Mouse (Mus musculus): ENCODE data around the gene Anpep. TPM values are rescaled to one million over a fixed set of nuclear protein-coding genes. Genes with fewer than 3 reads are reported as not detected.
"Not testable (repeated sequence)": the region's sequence is repeated elsewhere in the genome, so short reads cannot be mapped to it uniquely, and the experiment has no call there.

Gene Anpep
- polyA plus RNA-seq, 1 experiment from 2014 or later = 2.3 TPM

DNA sequence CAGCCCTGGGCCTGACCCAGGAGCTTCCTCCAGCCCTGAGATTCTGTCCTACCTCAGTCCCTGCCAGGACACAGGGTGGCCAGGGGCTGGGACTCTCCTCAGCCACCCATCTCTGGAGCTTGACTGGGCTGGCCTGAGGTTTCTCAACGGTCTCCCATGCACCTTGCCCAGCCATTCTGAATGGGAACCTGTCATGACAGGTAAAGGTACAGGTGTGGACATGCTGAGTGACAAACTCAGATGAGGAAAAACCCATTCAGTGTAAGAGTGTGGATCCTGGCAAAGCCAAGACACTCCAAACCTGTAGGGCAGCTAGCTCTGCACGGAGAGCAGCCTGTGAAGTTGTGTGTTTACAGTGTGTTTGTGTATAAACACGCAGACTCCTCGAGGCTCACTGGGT, 60.5 kb downstream of the Anpep start:
- peaks cover 33% of the 10 kb centered on the region for H3K27me3 ChIP-seq
- H3K27ac ChIP-seq (replicated peaks) = no peak overlapping the region
- no peak for ATAC-seq (ENCODE audit: low FRiP score, low read depth)
- H3K4me2 ChIP-seq (replicated peaks) = no peak overlapping the region
- H3K36me3 ChIP-seq = no peaks in the 10 kb centered on the region
- peaks cover 3% of the 10 kb centered on the region; the same call in 1 of the 2 replicates for H3K4me1 ChIP-seq
- 93% methylated on average over 4 of the region's 4 CpGs for WGBS
- no peaks in the 10 kb centered on the region for H3K9me3 ChIP-seq
- H3K9ac ChIP-seq (replicated peaks) = no peak overlapping the region
- H3K4me3 ChIP-seq = no peak overlapping the region

- no peak overlapping the region for H3K9ac ChIP-seq (replicated peaks)
- no peak for ATAC-seq (ENCODE audit: low FRiP score, low read depth)
- no peak overlapping the region for H3K27ac ChIP-seq (replicated peaks)
- H3K4me1 ChIP-seq = peaks cover 3% of the 10 kb centered on the region; the same call in 1 of the 2 replicates
- no peak overlapping the region for H3K4me2 ChIP-seq (replicated peaks)
- H3K4me3 ChIP-seq = no peak overlapping the region
- H3K27me3 ChIP-seq = peaks cover 40% of the 10 kb centered on the region
- H3K9me3 ChIP-seq = no peaks in the 10 kb centered on the region
- H3K36me3 ChIP-seq = no peaks in the 10 kb centered on the region
- WGBS = 70% methylated on average over 6 of the region's 6 CpGs
Observed at GRCm38 (mm10) chr7:79799506-79799905, 61.4 kb downstream of the Anpep start.

DNA sequence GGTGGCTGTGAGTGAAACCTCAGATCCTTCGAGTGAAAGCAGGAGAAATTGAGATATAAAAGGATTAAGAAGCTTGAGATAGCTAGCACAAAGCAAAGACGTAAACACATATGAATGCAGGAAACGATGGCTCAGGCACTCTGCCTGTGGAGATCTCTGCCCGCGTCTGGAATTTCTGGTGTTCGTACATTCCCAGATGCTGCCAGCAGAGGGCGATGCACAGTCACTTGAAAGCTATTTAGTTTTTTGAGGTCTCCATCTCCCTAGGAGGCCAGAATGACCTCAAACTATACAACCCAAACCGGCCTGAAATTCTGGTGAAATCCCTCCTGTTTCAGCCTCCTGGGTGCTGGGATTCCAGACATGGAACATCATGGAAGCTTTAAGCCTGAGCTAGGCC, 61.8 kb downstream of the Anpep start:
- Histone ChIP-seq H3K27me3 (peaks cover 45% of the 10 kb centered on the region), H3K4me2 (replicated peaks) (no peak overlapping the region), H3K9ac (replicated peaks) (no peak overlapping the region), H3K9me3 (no peaks in the 10 kb centered on the region), H3K4me1 (peaks cover 3% of the 10 kb centered on the region; the same call in 1 of the 2 replicates), H3K36me3 (no peaks in the 10 kb centered on the region), H3K4me3 (no peak overlapping the region), H3K27ac (replicated peaks) (no peak overlapping the region)
- WGBS = 2% methylated on average over 8 of the region's 8 CpGs
- ATAC-seq (ENCODE audit: low FRiP score, low read depth) = no peak

DNA sequence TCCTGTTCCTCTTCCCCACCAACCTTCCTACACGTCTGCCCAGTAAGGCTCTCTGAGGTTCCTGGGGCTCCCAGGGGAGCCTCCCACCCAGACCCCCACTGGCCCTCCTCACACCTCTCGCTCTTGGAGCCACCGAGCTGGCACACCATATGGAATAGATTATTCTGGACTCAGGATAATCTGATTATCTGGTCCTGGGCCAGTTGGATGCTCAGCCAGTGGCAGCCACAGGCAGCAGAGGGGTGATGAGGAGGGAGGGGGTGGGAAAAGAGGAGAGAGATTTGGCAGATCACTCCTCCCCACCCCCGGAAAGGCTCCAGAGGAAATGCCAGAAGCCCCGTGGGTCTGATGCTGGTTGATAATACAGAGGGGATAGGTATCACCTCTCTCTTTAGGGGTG, 62.3 kb downstream of the Anpep start:
- no peaks in the 10 kb centered on the region for H3K36me3 ChIP-seq
- no peak overlapping the region for H3K27ac ChIP-seq (replicated peaks)
- no peak for ATAC-seq (ENCODE audit: low FRiP score, low read depth)
- WGBS = 25% methylated on average over 5 of the region's 5 CpGs
- peaks cover 3% of the 10 kb centered on the region; the same call in 1 of the 2 replicates for H3K4me1 ChIP-seq
- peaks cover 49% of the 10 kb centered on the region for H3K27me3 ChIP-seq
- no peak overlapping the region for H3K4me2 ChIP-seq (replicated peaks)
- 0 out of 2 replicates have a peak overlapping the region, but pooled peaks have one; percentile 28 for H3K9ac ChIP-seq (replicated peaks)
- H3K4me3 ChIP-seq = no peak overlapping the region
- no peaks in the 10 kb centered on the region for H3K9me3 ChIP-seq

GRCm38 (mm10) chr7:79793688-79794087, 67.2 kb downstream of the Anpep start, which contains the start of gene Mesp1:
Gene Mesp1 (minus strand): TSS chr7:79793788.
- 70% methylated on average over 6 of the region's 6 CpGs for WGBS
- peaks cover 85% of the 10 kb centered on the region for H3K27me3 ChIP-seq
- no peak for ATAC-seq (ENCODE audit: low FRiP score, low read depth)

GRCm38 (mm10) chr7:79792635-79793421, 68.0 kb downstream of the Anpep start:
- H3K36me3 ChIP-seq = no peaks in the 10 kb centered on the region
- peak overlapping the region; percentile 68 for H3K4me2 ChIP-seq (replicated peaks)
- no peak overlapping the region for H3K27ac ChIP-seq (replicated peaks)
- peak overlapping the region; percentile 45 for H3K4me3 ChIP-seq
- no peaks in the 10 kb centered on the region for H3K9me3 ChIP-seq
- WGBS = 2% methylated on average over 78 of the region's 80 CpGs
- H3K27me3 ChIP-seq = peaks cover 85% of the 10 kb centered on the region
- ATAC-seq (ENCODE audit: low FRiP score, low read depth) = peak; percentile 58; the same call in 1 of the 2 replicates
- H3K4me1 ChIP-seq = peaks cover 15% of the 10 kb centered on the region
- peak overlapping the region; percentile 37; the same call in 1 of the 2 replicates for H3K9ac ChIP-seq (replicated peaks)

More at GRCm38 (mm10) chr7:79793688-79794087, 67.2 kb downstream of the Anpep start, which contains the start of gene Mesp1:
- peaks cover 15% of the 10 kb centered on the region for H3K4me1 ChIP-seq
- no peak within 1 kb of the TSS for H3K27ac ChIP-seq (replicated peaks)
- H3K9me3 ChIP-seq = no peaks in the 10 kb centered on the region
- H3K36me3 ChIP-seq = no peaks in the 10 kb centered on the region
- peak within 1 kb of the TSS; percentile 45 for H3K4me3 ChIP-seq
- peak within 1 kb of the TSS; percentile 68 for H3K4me2 ChIP-seq (replicated peaks)
- H3K9ac ChIP-seq (replicated peaks) = peak within 1 kb of the TSS; percentile 37; the same call in 1 of the 2 replicates

- 21% methylated on average over 2 of the region's 2 CpGs for WGBS
- not testable (repeated sequence) for H3K9ac ChIP-seq (replicated peaks); H3K36me3 ChIP-seq; ATAC-seq (ENCODE audit: low FRiP score, low read depth); H3K4me2 ChIP-seq (replicated peaks); H3K27ac ChIP-seq (replicated peaks); H3K9me3 ChIP-seq; H3K4me3 ChIP-seq
- Histone ChIP-seq H3K27me3 (peaks cover 72% of the 10 kb centered on the region), H3K4me1 (peaks cover 15% of the 10 kb centered on the region)
Observed at GRCm38 (mm10) chr7:79789812-79790211, 71.0 kb downstream of the Anpep start.

DNA sequence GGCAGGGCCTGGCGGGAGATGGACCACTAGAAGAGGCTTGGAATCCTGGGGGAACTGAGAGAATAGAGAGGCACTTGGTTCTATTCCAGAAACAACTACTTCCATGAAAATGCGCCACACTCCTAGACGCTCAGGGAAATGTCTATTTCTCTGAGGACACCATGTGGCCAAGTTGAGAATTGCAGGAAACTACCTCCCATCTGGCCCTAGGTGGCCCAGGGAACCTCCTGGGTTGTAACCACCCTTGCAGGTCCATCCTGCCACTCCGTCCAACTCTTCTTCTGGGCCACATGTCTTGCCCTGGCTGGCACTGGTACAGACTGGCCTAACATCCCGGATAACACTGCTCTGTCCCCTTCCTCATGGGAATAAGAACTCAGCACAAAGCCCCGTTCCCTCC, 74.6 kb downstream of the Anpep start:
- no peak overlapping the region for H3K4me3 ChIP-seq
- no peak for ATAC-seq (ENCODE audit: low FRiP score, low read depth)
- H3K27ac ChIP-seq (replicated peaks) = no peak overlapping the region
- 19% methylated on average over 6 of the region's 6 CpGs for WGBS
- no peaks in the 10 kb centered on the region for H3K36me3 ChIP-seq
- H3K4me1 ChIP-seq = peaks cover 3% of the 10 kb centered on the region; the same call in 1 of the 2 replicates
- peaks cover 37% of the 10 kb centered on the region for H3K27me3 ChIP-seq
- H3K9ac ChIP-seq (replicated peaks) = no peak overlapping the region
- H3K4me2 ChIP-seq (replicated peaks) = no peak overlapping the region
- H3K9me3 ChIP-seq = no peaks in the 10 kb centered on the region

GRCm38 (mm10) chr7:79782516-79782855, 78.4 kb downstream of the Anpep start:
- WGBS = 71% methylated on average over 2 of the region's 2 CpGs
- ATAC-seq (ENCODE audit: low FRiP score, low read depth) = no peak
- Histone ChIP-seq H3K36me3 (no peaks in the 10 kb centered on the region), H3K27ac (replicated peaks) (no peak overlapping the region), H3K27me3 (peaks cover 16% of the 10 kb centered on the region), H3K4me2 (replicated peaks) (no peak overlapping the region), H3K4me3 (no peak overlapping the region), H3K4me1 (0 out of 2 replicates have a peak, but pooled peaks cover 8% of the 10 kb centered on the region), H3K9me3 (no peaks in the 10 kb centered on the region), H3K9ac (replicated peaks) (no peak overlapping the region)

DNA sequence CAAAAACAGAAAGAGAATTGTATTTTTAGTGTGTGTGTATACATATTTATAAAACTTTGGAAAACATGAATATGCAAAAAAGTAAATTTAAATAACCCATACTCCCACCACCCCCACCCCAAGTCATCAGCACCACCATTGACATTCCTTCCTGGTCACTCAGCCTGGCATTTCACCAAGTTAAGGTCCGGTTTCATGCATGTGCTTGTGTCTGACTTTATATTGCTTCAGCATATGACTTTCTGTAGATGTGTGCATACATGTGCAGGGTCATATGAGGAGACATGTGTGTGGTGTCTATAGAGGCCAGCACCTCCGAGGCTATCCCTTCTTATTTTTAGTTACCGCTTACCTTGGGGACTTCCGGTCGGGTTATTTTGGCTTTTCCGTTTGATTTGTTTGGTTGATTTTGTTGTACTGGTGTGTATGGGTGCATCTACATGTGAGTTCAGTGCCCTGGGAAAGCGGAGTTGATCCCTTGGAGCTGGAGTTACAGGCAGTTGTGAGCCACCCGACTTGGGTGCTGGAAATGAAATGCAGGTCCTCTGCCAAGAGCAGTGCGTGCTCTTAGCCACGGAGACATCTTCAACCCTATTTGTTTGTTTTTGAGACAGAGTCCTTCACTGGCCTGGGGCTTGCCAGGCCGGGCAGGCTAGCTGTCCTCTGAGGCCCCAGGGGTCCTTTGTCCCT, 78.9 kb downstream of the Anpep start:
- no peak for ATAC-seq (ENCODE audit: low FRiP score, low read depth)
- no peaks in the 10 kb centered on the region for H3K9me3 ChIP-seq
- 81% methylated on average over 11 of the region's 11 CpGs for WGBS

DNA sequence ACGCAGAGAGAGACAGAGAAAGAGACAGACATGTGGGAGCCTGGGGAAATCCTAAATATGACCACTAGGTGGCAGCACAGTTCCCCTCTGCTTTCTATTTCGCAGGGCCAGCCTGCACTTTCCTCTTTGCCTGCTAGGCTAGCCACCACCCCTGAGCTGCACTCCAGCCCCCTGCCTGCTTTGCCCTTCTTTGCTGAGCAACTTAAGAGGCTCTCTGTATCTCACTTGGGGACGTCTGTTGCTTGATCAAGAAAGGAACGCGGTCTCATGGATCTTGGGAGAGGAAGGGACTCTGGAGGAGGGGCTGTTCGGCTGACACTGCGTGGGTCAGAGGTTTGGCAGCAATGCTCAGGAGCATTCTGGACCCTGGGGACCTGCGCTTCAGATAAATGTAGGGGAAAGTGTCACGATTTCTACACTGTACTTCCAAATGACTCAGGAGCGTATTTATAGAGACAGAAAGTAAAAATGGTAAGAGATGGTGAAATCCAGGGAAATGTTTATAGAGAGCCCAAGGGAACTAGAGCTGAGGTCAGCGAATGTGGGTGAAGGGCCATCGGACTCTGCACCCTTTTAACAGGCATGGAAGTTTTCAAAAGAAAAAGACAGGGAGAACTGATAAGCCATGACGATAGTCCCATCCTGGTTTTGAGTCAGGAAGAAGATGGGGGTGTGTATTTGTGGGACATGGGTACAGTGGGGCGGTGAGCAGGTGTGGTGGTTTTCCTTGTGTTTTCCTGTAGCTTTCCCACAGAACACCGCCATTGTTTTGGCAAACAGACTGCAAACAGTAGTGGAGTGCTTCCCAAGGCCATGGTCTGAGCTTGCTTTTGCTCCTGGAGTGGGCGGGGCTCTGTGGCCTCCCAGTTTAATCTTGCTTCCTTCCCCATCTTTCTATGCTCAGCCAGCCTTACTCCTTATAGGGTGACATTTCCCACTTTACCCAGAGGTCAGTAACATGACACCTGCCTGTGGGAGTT, 79.9 kb downstream of the Anpep start:
- H3K9ac ChIP-seq (replicated peaks) = no peak overlapping the region

More for the DNA sequence above, 78.9 kb downstream of the Anpep start:
- no peaks in the 10 kb centered on the region for H3K36me3 ChIP-seq
- no peak overlapping the region for H3K4me2 ChIP-seq (replicated peaks)
- no peak overlapping the region for H3K4me3 ChIP-seq
- no peak overlapping the region for H3K9ac ChIP-seq (replicated peaks)
- H3K27me3 ChIP-seq = peaks cover 15% of the 10 kb centered on the region
- H3K4me1 ChIP-seq = 0 out of 2 replicates have a peak, but pooled peaks cover 8% of the 10 kb centered on the region
- no peak overlapping the region for H3K27ac ChIP-seq (replicated peaks)

More for the DNA sequence above, 79.9 kb downstream of the Anpep start:
- H3K36me3 ChIP-seq = no peaks in the 10 kb centered on the region
- no peak overlapping the region for H3K4me3 ChIP-seq
- no peak overlapping the region for H3K27ac ChIP-seq (replicated peaks)
- peak; percentile 19; the same call in 1 of the 2 replicates for ATAC-seq (ENCODE audit: low FRiP score, low read depth)
- 31% methylated on average over 16 of the region's 16 CpGs for WGBS
- H3K27me3 ChIP-seq = peaks cover 9% of the 10 kb centered on the region; the same call in 1 of the 2 replicates
- peak overlapping the region; percentile 30 for H3K4me2 ChIP-seq (replicated peaks)
- no peaks in the 10 kb centered on the region for H3K9me3 ChIP-seq
- H3K4me1 ChIP-seq = 0 out of 2 replicates have a peak, but pooled peaks cover 7% of the 10 kb centered on the region

Data from midbrain, embryonic 12.5 days (tissue).